Mouse (Mus musculus) hematopoietic stem cell, adult 5-6 weeks (primary cell): ENCODE results near the gene Kri1. TPM values are rescaled to one million over a fixed set of nuclear protein-coding genes. Genes with fewer than 3 reads are reported as not detected.
"Not testable (repeated sequence)": the region's sequence is repeated elsewhere in the genome, so short reads cannot be mapped to it uniquely, and the experiment has no call there.

Experiments
- ATAC-seq, 2 experiments: fragments of 125-278 bp in 1 of 2; replicated peaks in 1 of 2; 2 replicates each; pipeline ENCODE4 v1.8.0; 2016 to 2017; ENCODE audit warnings: inconsistent platforms in 2 of 2, mild to moderate bottlenecking in 2 of 2, moderate number of reproducible peaks in 2 of 2, low read depth in 1 of 2, moderate TSS enrichment in 1 of 2; ENCODE audit not compliant: low FRiP score in 2 of 2, poor library complexity in 2 of 2, severe bottlenecking in 2 of 2, insufficient read depth in 1 of 2, low TSS enrichment in 1 of 2
- total RNA-seq: library from RNA; stranded (forward); fragments of 172-1452, 232-1000 nt; gene quantifications from 2 replicates; pipeline ENCODE4 v1.2.3, GENCODE M21; 2017

The Kri1 gene
- total RNA-seq, 1 experiment from 2014 or later, result 98.0 TPM

DNA sequence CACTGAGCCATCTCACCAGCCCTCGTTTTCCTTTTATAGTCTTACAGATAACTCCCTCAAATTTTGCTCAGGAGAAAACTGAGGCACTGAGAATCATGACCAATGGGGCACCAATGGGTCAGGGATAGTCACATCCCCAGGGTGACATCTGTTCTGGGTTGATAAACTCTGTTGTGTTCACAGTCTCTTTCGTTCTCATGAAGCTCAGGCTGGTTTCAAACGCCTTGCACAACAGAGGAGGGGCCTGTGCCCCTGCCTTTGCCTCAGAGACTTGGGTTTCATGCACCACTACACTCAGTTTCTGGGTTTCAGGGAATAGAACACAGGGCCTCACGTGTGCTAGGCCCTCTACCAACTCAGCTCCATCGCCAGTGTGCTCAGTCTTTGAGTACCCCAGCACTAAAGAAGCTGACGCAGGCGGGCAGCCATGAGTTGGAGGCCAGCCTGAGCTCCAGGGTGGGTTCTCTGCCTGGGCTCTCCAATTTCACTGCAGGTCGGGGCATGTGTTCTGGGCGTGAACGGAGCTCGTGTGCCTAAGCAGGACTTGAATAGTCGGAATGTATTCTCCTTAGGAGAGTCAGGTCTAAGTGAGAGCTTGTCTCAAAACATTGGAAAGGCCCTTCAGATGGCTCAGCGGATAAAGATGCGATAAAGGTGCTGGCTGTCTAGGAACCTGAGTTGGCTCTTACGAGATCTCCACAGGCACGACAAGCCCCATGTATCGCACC lies 23.3 kb downstream of the Kri1 start:
- no peak; a peak in 2 of 4 replicates for ATAC-seq

DNA sequence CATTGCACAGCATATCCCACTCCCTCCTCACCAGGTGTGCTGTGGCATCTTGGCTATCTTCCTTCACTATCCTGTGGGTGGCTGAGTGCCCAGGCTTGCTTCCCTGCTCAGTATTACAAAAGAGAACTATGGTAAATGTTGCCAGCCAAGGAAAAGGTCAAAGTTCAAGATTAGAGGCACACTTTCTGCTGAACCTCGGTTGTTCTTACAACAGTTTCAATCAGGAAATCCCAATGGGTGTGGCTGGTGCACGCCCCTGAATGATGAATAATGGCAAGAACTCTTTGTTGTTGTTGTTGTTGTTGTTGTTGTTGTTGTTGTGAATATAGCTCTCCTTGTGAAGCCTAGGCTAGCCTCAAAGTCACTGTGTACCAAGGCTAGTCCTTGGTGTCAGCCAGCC lies 25.9 kb downstream of the Kri1 start:
- ATAC-seq, result no peak

DNA sequence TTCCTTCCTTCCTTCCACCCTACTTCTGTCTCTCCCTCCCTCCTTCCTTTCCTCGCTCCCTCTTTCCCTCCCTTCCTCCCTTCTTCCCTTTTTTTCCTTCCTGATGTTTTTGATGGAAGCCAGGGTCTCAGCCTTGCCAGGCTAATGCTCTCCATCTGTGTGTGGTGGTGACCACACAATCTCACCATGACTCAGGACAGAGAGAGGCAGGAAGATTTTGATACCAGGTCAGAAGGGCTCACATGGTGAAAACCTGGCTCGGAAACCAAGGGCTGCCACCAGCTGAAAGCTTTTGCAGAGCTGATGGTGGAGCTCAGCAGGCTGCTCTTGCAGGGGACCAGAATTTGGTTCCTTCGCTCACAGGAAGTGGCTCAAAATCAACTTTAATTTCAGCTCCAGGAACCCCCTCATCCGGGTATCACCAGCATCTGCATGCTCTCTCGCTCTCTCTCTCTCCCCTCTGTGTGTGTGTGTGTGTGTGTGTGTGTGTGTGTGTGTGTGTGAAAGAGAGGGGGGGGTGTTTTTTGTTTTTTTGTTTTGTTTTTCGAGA lies 27.2 kb downstream of the Kri1 start:
- peak; percentile 9 to 42; a peak in 2 of 4 replicates for ATAC-seq

DNA sequence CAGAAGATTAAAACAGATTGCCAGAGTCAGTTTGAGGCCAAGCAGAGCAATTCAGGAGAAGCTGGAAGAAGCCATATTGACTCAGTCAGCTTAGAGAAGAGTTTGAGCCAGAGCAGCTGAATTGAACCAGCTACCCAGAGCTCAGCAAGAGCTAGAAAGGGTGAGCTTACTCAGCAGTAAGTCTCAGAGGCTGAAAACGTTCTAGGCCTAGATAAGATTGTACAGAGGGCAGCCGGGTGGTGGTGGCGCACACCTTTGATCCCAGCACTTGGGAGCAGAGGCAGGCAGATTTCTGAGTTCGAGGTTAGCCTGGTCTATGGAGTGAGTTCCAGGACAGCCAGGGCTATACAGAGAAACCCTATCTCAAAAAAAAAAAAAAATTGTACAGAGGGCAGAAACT lies 31.4 kb downstream of the Kri1 start:
- not testable (repeated sequence) for ATAC-seq

DNA sequence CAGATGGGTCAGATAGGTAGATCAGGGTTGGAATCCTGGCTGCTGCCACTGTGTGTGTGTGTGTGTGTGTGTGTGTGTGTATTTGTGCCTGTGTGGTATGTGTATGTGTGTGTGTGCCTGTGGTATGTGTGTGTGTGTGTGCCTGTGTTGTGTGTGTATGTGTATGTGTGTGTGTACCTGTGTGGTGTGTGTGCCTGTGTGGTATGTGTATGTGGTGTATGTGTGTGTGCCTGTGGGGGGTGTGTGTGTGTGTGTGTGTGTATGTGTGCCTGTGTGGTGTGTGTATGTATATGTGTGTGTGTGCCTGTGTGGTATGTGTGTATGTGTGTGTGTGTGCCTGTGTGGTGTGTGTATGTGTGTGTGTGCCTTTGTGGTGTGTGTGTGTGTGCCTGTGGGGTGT lies 33.1 kb downstream of the Kri1 start:
- no peak for ATAC-seq

DNA sequence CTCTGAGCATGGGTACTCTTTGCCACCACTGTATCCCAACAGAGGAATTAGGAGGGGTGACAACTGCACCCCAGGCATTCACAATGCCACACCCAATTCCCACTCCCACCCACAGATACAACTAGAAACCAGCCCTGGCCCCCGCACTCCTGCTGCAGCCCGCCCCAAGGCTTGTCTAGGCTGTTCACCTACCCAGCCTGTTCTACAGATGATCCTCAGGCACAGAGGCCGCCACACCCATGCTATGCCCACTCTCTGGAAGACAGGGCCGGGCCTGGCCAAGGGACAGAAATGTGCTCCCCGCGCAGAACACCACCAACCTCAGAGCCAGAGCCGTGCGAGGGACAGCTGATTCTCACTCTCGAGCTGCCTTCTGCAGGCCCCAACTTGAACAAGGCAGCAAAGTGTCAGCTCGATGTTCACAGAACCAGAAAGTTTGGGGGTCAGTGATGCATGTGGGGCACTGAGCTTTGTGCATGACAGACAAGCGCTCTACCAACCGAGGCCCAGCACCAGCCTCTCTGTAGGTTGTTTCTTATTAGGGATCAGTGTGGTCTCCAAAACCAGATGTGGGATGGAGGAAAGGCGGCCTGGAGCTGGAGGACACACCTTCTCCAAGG lies 36.5 kb downstream of the Kri1 start:
- no peak for ATAC-seq

DNA sequence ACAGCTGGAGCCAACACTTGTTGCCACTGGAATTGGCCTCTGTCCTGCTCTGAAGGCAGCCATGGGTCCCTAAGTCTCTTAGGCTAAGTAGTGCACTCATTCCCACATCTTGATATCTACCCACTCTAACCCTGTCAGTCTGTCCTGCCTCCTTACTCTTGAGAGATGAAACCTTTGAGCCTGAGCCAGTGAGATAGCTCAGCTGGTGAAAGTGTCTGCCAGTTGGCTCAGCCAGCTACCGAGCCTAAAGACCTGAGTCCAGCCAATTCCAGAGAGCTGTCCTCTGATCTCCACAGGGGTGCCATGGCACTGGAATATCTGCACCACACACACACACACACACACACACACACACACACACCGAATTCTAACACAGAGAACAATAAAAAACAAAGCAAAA lies 37.3 kb downstream of the Kri1 start:
- ATAC-seq, result no peak

DNA sequence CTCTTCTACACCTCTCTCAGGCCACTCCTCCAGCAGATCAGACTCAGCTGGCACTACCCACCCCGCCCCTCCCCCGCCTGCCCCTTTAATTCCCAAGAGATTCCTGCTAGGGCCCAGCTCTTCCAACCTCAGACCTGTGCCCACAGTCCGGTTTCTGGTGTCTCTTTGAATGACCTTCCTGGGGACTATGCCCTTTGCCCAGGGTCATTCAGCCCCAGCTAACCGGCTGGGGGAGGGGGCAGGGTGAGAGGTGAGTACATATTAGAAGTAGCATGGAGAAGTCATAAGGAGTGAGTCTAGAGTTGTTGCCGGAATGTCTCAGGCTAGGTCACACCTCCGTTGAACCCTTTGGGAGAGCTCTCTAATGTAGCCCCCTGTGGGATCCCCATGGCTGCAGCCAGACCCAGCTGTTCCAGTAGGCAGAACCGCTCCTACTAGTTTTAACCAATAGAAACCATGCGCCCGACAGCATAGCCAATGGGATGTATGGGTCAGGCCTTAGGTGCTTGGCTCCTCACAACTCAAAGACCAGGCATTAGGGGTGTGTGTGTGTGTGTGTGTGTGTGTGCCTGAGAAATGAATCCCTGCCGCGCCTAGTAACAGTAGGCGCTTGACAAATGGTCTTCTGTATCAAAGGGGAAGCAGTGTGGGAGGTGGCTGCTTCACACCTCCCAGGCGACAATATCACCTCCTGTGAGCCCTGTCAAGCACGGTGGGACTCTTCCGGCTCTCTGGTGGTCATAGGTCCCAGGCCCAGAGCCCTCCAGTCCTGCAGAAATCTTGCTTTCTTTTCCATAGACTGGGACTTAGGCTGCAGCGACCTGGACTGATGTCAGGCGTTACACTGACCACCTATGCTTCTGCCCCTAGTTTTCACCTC lies 37.9 kb downstream of the Kri1 start:
- no peak for ATAC-seq

DNA sequence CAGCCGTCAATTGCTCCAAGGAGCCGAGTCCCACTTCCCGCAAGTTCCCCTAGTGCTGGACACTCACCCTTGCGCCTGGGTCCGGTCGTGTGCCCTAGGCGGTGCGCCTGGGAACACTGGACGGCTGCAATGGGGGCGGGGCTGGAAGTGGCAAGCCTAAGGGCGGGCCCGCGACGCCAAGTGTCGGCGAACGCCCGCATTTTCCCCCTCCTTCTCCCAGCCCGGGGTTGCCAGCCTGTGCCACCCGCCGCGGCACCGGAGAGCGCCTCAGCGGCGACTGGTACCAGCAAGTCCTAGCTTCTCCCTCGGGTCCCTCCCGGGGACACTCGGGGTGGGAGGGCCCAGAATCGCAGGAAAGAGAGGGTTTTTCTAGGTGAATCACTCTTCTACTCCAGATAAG lies 39.4 kb downstream of the Kri1 start, which contains the start of gene S1pr5:
TSS of gene S1pr5 (minus strand) at position 118 of the 400 bp plus-strand sequence.
- ATAC-seq, result peak in 1 of 2 experiments; percentile 36; a peak in 2 of 4 replicates

DNA sequence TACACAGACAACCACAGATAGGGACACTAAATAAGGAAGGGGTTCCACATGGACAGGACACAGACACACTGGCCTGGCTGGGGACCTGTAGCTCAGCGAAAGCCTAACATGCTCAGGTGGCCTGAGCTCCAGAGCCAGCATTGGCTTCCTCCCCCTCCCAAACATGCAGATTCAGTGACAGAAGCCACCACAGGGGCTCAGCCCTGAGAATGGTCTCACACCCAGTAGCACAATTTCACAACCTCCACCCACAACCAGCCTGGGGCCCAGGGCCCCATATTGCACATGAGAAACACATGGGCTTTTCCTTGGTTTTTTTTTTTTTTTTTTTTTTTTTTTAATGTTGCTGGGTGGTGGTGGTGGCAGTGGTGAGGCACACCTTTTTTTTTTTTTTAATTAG lies 41.4 kb downstream of the Kri1 start:
- ATAC-seq, result no peak

DNA sequence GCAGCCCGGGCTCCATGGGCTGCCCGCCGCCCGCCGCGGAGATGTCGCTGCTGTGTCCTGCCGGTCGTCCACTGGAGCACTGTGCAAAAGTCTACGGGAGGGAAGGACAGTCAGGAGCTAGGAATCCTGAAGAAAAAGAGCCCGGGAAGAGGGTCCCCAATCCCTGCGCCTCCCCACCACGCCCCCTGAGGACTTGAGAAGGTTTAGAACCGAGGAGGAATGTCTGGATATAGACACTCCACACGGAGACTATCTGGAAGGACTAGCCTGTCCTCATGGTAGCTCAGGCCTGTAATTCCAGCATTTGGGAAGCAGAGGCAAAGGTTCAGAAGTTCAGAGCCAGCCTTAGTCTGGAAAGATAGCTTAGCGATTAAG lies 42.7 kb downstream of the Kri1 start:
- ATAC-seq, result no peak

DNA sequence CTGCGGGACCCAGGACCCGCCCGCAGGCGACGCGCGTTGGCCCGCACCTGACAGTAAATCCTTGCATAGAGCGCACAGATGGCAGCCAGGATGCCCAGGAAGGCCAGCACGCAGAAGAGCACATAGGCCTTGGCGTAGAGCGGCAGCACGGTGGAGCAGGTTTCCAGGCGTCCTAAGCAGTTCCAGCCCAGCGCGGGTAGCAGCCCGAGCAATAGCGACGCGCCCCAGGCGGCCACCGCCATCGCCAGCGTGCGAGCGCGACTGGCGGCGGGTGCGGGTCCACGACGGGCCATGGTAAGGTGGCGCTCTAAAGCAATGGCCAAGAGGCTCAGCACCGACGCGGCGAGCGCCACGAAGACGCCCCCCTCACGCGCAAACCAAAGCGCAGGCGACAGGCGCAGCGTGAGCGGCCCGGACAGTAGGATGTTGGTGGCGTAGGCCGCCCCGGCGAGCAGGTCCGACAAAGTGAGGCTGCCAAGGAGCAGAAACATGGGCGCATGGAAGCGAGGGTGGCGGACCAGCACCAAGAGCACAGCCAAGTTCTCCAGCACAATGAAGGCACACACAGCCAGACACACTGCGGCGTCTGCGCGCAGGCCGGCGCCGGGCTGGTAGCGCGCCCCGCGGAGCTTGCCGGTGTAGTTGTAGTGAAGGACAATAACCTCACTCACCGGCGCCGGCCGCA lies 43.2 kb downstream of the Kri1 start:
- ATAC-seq, result peak in 1 of 2 experiments; percentile 14; a peak in 1 of 4 replicates

DNA sequence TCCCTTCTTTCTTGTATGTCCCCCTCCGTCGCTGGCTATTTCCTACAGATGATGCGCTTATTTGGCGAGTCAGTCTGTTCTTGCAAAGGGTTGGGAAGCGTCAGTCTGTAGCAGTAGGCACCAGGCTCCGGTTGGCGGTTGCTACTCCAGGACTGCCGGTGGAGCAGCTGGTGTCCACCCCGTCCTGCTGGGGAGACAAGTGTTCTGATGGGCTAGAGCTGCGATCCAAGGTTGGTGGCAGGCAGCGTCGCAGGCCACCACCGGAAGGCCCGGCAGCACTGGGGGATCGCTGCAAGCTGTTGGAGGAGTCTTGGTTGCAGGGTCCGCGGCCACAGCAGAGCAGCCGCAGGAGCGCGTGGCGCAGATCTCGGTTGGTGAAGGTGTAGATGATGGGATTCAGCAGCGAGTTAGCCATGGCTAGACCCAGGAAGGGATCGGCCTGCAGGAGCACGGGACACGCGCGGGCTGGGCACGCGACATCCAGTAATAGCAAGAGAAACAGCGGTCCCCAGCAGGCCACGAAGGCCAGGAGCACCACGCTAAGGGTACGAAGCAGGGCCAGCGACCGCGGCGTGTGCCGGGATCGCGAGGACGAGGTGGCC lies 43.8 kb downstream of the Kri1 start:
- no peak for ATAC-seq

DNA sequence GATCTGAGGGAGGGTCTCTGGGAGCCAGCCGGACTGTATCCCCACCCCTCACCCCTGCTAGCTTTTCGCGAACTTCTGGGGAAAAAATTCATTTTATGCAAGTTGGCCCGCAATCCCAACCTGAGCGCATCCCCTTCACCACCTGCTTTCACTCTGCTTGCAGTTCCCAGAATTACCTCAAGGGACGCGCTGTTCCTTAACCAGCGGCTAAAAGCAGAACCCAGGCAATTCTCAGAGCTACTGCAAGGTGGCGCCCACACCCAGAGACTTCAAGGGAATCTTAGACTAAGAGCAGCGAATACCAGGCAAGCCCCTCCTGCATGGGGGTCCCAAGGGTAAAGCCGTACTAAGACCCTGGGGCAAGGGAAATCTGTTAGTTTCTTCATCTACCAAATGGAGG lies 46.4 kb downstream of the Kri1 start:
- ATAC-seq, result peak; percentile 62 to 65

DNA sequence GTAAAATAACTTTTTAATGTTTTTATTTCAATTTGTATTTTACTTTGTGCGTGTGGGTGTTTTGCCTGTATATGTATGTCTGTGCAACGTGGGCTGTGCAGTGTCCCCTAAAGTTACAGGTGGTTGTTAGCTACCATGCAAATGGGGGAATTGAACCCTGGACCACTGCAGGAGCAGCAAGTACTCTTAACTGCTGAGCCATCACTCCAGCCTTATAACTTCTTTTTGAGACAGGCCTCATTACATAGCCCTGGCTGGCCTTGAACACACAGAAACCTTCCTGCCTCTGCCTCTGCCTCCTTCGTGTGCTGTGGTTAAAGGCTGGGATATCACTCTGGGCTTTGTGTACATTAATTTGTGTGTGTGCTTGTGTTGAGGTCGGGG lies 48.3 kb downstream of the Kri1 start:
- no peak for ATAC-seq

DNA sequence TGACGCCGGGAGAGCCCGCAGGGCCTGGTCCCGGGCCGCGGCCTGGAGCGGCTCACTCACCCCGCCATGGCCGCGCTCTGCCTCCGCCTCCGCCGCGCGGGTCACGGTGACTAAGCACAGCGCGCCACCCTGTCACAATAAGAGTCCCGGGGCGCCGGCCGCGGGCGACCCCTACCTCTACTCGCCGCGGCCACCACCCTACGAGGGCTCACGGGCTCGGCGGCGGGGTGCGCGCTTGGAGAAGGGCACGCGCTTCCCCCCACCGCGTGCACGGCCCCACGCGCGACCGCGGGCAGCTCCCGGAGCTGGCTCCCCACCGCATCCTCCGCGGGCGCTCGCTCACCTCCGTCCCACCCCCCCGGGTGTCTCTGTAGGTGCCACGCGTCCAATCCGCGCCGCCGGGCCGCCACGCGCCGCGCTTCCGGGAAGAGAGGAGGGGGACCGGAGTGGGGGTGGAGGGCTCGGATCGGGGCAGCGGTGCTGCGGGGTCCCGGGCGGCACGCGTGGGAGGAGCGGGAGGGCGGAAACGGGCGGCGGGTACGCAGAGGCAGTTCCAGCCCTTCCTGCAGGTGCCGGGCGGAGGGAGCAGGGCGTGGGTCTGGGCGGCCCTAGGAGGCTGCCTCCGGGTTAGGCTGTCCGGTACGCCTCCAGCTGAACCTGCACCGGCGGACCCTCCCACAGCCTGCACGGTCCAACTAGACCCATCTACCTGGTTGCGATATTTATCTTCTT lies 48.9 kb downstream of the Kri1 start, which contains the start of gene Keap1:
TSS of gene Keap1 (minus strand) at position 629 of the 732 bp plus-strand sequence.
- ATAC-seq, result peak; percentile 52 to 54; a peak in 3 of 4 replicates
